Mouse (Mus musculus) limb, embryonic 13.5 days (tissue): ENCODE data around the gene Phactr4. TPM values are rescaled to one million over a fixed set of nuclear protein-coding genes. Genes with fewer than 3 reads are reported as not detected.

Experiments used
- ATAC-seq: fragments of 200-750 bp; cut with Nextera tagmentation; 2 replicates; pipeline ENCODE4 v1.8.0; 2017; ENCODE audit warnings: low read depth, moderate number of reproducible peaks, moderate TSS enrichment; ENCODE audit not compliant: low FRiP score
- H3K27ac ChIP-seq: fragments of 300-500 bp; sonication (generic); 2 replicates; pipeline ENCODE4 v1.5.1; 2015; ENCODE audit warnings: inconsistent platforms, mild to moderate bottlenecking, moderate library complexity
- H3K27me3 ChIP-seq: fragments of 300-500 bp; sonication (generic); 2 replicates; pipeline ENCODE4 v1.6.1; 2015; ENCODE audit warnings: mild to moderate bottlenecking, inconsistent platforms
- H3K36me3 ChIP-seq: fragments of 300-500 bp; sonication (generic); 2 replicates; pipeline ENCODE4 v1.6.1; 2015; ENCODE audit warnings: inconsistent platforms, mild to moderate bottlenecking, moderate library complexity
- H3K4me1 ChIP-seq: fragments of 300-500 bp; sonication (generic); 2 replicates; pipeline ENCODE4 v1.6.1; 2015; ENCODE audit warnings: inconsistent platforms
- H3K4me2 ChIP-seq: fragments of 300-500 bp; sonication (generic); replicated peaks from 2 replicates; pipeline ENCODE4 v1.6.1; 2015; ENCODE audit warnings: inconsistent platforms, mild to moderate bottlenecking, moderate library complexity
- H3K4me3 ChIP-seq: fragments of 300-500 bp; sonication (generic); 2 replicates; pipeline ENCODE4 v1.5.1; 2015; ENCODE audit warnings: moderate library complexity, mild to moderate bottlenecking, inconsistent platforms
- H3K9ac ChIP-seq: fragments of 300-500 bp; sonication (generic); 2 replicates; pipeline ENCODE4 v1.6.1; 2015; ENCODE audit warnings: mild to moderate bottlenecking, inconsistent platforms
- H3K9me3 ChIP-seq: fragments of 300-500 bp; sonication (generic); 2 replicates; pipeline ENCODE4 v1.6.1; 2016; ENCODE audit warnings: inconsistent platforms
- WGBS: fragments of 180-500 bp; shearing (Covaris S2); methylation state at CpG from one replicate; pipeline ENCODE4 v1.1.7; 2015; 5-methylcytosine and 5-hydroxymethylcytosine counted together
- polyA plus RNA-seq: library from polyadenylated mRNA; unstranded; fragments of >200 nt; fragmentation: Nextera tagmentation; extraction: Ambion mirVana; gene quantifications from 2 replicates; pipeline ENCODE4 v1.2.1, GENCODE M21; 2015

The Phactr4 gene
- polyA plus RNA-seq, 1 experiment from 2014 or later, result 21.9 TPM

GRCm38 (mm10) chr4:132345135-132345842, 77.0 kb downstream of the Phactr4 start:
- ATAC-seq, result peak; percentile 89
- WGBS, result under 1% methylated on average over 83 of the region's 83 CpGs
- Histone ChIP-seq H3K27me3 (no peaks in the 10 kb centered on the region), H3K4me3 (peak overlapping the region; percentile 85), H3K4me1 (peaks cover 26% of the 10 kb centered on the region), H3K9me3 (no peaks in the 10 kb centered on the region), H3K9ac (peak overlapping the region; percentile 89), H3K4me2 (peak overlapping the region; percentile 97), H3K27ac (peak overlapping the region; percentile 28; the same call in 1 of the 2 replicates), H3K36me3 (peaks cover 4% of the 10 kb centered on the region; the same call in 1 of the 2 replicates)

GRCm38 (mm10) chr4:132344403-132345134, 77.7 kb downstream of the Phactr4 start:
- peaks cover 8% of the 10 kb centered on the region for H3K36me3 ChIP-seq
- H3K9me3 ChIP-seq, result no peaks in the 10 kb centered on the region
- no peak overlapping the region for H3K27ac ChIP-seq
- H3K27me3 ChIP-seq, result no peaks in the 10 kb centered on the region
- peak overlapping the region; percentile 85 for H3K4me3 ChIP-seq
- WGBS, result 6% methylated on average over 13 of the region's 13 CpGs
- peaks cover 26% of the 10 kb centered on the region for H3K4me1 ChIP-seq
- ATAC-seq, result no peak
- H3K9ac ChIP-seq, result peak overlapping the region; percentile 89
- peak overlapping the region; percentile 97 for H3K4me2 ChIP-seq

- peaks cover 36% of the 10 kb centered on the region for H3K36me3 ChIP-seq
- no peak overlapping the region for H3K27ac ChIP-seq
- no peak overlapping the region for H3K9ac ChIP-seq
- 87% methylated on average over 3 of the region's 3 CpGs for WGBS
- H3K4me3 ChIP-seq, result no peak overlapping the region
- no peaks in the 10 kb centered on the region for H3K9me3 ChIP-seq
- H3K4me1 ChIP-seq, result peaks cover 26% of the 10 kb centered on the region
- no peak overlapping the region for H3K4me2 ChIP-seq
- no peaks in the 10 kb centered on the region for H3K27me3 ChIP-seq
- ATAC-seq, result no peak
These were observed 80.8 kb downstream of the Phactr4 start for GRCm38 (mm10) chr4:132341451-132341850.

GRCm38 (mm10) chr4:132338943-132339342, 83.3 kb downstream of the Phactr4 start:
- WGBS, result 94% methylated on average over 13 of the region's 13 CpGs
- H3K36me3 ChIP-seq, result peaks cover 61% of the 10 kb centered on the region

GRCm38 (mm10) chr4:132332880-132333279, 89.4 kb downstream of the Phactr4 start:
- peaks cover 16% of the 10 kb centered on the region for H3K4me1 ChIP-seq
- no peak overlapping the region for H3K4me2 ChIP-seq
- peak overlapping the region; percentile 14; the same call in 1 of the 2 replicates for H3K9ac ChIP-seq
- ATAC-seq, result no peak
- no peaks in the 10 kb centered on the region for H3K9me3 ChIP-seq
- H3K27ac ChIP-seq, result no peak overlapping the region
- WGBS, result 86% methylated on average over 6 of the region's 6 CpGs
- peaks cover 62% of the 10 kb centered on the region for H3K36me3 ChIP-seq
- H3K27me3 ChIP-seq, result no peaks in the 10 kb centered on the region
- no peak overlapping the region for H3K4me3 ChIP-seq

More at GRCm38 (mm10) chr4:132338943-132339342, 83.3 kb downstream of the Phactr4 start:
- Histone ChIP-seq H3K4me1 (peaks cover 15% of the 10 kb centered on the region), H3K4me2 (no peak overlapping the region), H3K27me3 (no peaks in the 10 kb centered on the region), H3K27ac (no peak overlapping the region), H3K9me3 (no peaks in the 10 kb centered on the region), H3K4me3 (no peak overlapping the region), H3K9ac (no peak overlapping the region)
- ATAC-seq, result no peak

- Histone ChIP-seq H3K27ac (no peak overlapping the region), H3K9me3 (no peaks in the 10 kb centered on the region), H3K4me1 (peaks cover 16% of the 10 kb centered on the region), H3K27me3 (no peaks in the 10 kb centered on the region), H3K9ac (no peak overlapping the region), H3K36me3 (peaks cover 53% of the 10 kb centered on the region), H3K4me3 (no peak overlapping the region), H3K4me2 (no peak overlapping the region)
- no peak for ATAC-seq
- WGBS, result 79% methylated on average over 3 of the region's 3 CpGs
These were observed 90.3 kb downstream of the Phactr4 start for GRCm38 (mm10) chr4:132331960-132332359.

- WGBS, result 5% methylated on average over 10 of the region's 10 CpGs
- H3K36me3 ChIP-seq, result peaks cover 45% of the 10 kb centered on the region
- H3K9ac ChIP-seq, result peak overlapping the region; percentile 92
These were observed 92.4 kb downstream of the Phactr4 start for GRCm38 (mm10) chr4:132329835-132330354.

GRCm38 (mm10) chr4:132329115-132329834, 93.0 kb downstream of the Phactr4 start, which contains the start of gene Trnau1ap:
TSS of gene Trnau1ap (minus strand) at chr4:132329538.
- Histone ChIP-seq H3K4me2 (peak within 1 kb of the TSS; percentile 79), H3K27ac (peak within 1 kb of the TSS; percentile 86), H3K4me3 (peak within 1 kb of the TSS; percentile 87), H3K36me3 (peaks cover 45% of the 10 kb centered on the region), H3K4me1 (peaks cover 16% of the 10 kb centered on the region), H3K27me3 (no peaks in the 10 kb centered on the region), H3K9ac (peak within 1 kb of the TSS; percentile 92), H3K9me3 (no peaks in the 10 kb centered on the region)
- under 1% methylated on average over 52 of the region's 52 CpGs for WGBS
- ATAC-seq, result peak; percentile 96

More at GRCm38 (mm10) chr4:132329835-132330354, 92.4 kb downstream of the Phactr4 start:
- ATAC-seq, result 0 out of 2 replicates have a peak, but pooled peaks have one; percentile 3
- Histone ChIP-seq H3K9me3 (no peaks in the 10 kb centered on the region), H3K4me2 (peak overlapping the region; percentile 79), H3K4me1 (peaks cover 16% of the 10 kb centered on the region), H3K27ac (peak overlapping the region; percentile 86), H3K4me3 (peak overlapping the region; percentile 87), H3K27me3 (no peaks in the 10 kb centered on the region)

GRCm38 (mm10) chr4:132328391-132328982, 93.8 kb downstream of the Phactr4 start:
- Histone ChIP-seq H3K9ac (peak overlapping the region; percentile 92), H3K9me3 (no peaks in the 10 kb centered on the region), H3K27ac (peak overlapping the region; percentile 86; the same call in 1 of the 2 replicates), H3K27me3 (no peaks in the 10 kb centered on the region), H3K4me2 (peak overlapping the region; percentile 79), H3K36me3 (peaks cover 45% of the 10 kb centered on the region), H3K4me1 (peaks cover 16% of the 10 kb centered on the region), H3K4me3 (peak overlapping the region; percentile 87)
- WGBS, result 44% methylated on average over 14 of the region's 14 CpGs
- 0 out of 2 replicates have a peak, but pooled peaks have one; percentile 10 for ATAC-seq

- no peak for ATAC-seq
- no peaks in the 10 kb centered on the region for H3K9me3 ChIP-seq
- no peak overlapping the region for H3K9ac ChIP-seq
- no peaks in the 10 kb centered on the region for H3K27me3 ChIP-seq
- H3K4me1 ChIP-seq, result peaks cover 16% of the 10 kb centered on the region
- peaks cover 39% of the 10 kb centered on the region for H3K36me3 ChIP-seq
- no peak overlapping the region for H3K4me3 ChIP-seq
- 75% methylated on average over 5 of the region's 5 CpGs for WGBS
- H3K27ac ChIP-seq, result no peak overlapping the region
- H3K4me2 ChIP-seq, result no peak overlapping the region
These were observed 95.8 kb downstream of the Phactr4 start for GRCm38 (mm10) chr4:132326481-132326880.

- Histone ChIP-seq H3K27ac (no peak overlapping the region), H3K4me3 (no peak overlapping the region), H3K9ac (no peak overlapping the region), H3K27me3 (no peaks in the 10 kb centered on the region), H3K4me2 (no peak overlapping the region), H3K9me3 (no peaks in the 10 kb centered on the region), H3K4me1 (0 out of 2 replicates have a peak, but pooled peaks cover under 1% of the 10 kb centered on the region), H3K36me3 (peaks cover 87% of the 10 kb centered on the region)
- no peak for ATAC-seq
- 85% methylated on average over 8 of the region's 8 CpGs for WGBS
These were observed 106.6 kb downstream of the Phactr4 start for GRCm38 (mm10) chr4:132315711-132316110.
